25 mouse cellular contexts compared by ENCODE assay signal in genomic region chr8:85395681-85396431, GRCm38 (mm10). TPM values are rescaled to one million over a fixed set of nuclear protein-coding genes. Genes with fewer than 3 reads are reported as not detected.
DNase-seq lines count a peak whose midpoint lies in the region; ATAC-seq and TF ChIP-seq lines count a peak whose summit lies in the region.
"Had no signal": no experiment of that assay in that cellular context is flagged by ENCODE, and none has a peak within 500 bp of the region (broad histone marks: within the 10 kb centered on the region; RNA-seq: fewer than 3 reads in every experiment).

No protein-coding gene starts in this region.

- WGBS in liver, embryonic 16.5 days (ENCODE audit: insufficient replicate concordance), result 29% methylated on average over 8 of the region's 8 CpGs
- WGBS in neural tube, embryonic 15.5 days, result 90% methylated on average over 8 of the region's 8 CpGs
- 90% methylated on average over 8 of the region's 8 CpGs for WGBS in hindbrain, embryonic 16.5 days

- no peaks in the 10 kb centered on the region for H3K27me3 ChIP-seq in MEL (ENCODE audit: control insufficient read depth in 1 of 2, insufficient read depth in 2 of 2, low read length in 2 of 2)
- H3K27me3 ChIP-seq in erythroblast, embryonic 14.5 days (ENCODE audit: control insufficient read depth), result no peaks in the 10 kb centered on the region
- no peaks in the 10 kb centered on the region for H3K27me3 ChIP-seq in liver, embryonic 16.5 days (ENCODE audit: control insufficient read depth, insufficient read depth, low read depth, low read length)
- H3K27me3 ChIP-seq in neural tube, embryonic 15.5 days (replicated peaks), result no peaks in the 10 kb centered on the region
- no peaks in the 10 kb centered on the region for H3K27me3 ChIP-seq in hindbrain, embryonic 16.5 days (replicated peaks; ENCODE audit: control insufficient read depth, insufficient read depth, low read length)
- H3K27me3 ChIP-seq: embryonic facial prominence, embryonic 13.5 days; limb, embryonic 13.5 days; lung, embryonic 15.5 days; Patski; stomach, embryonic 15.5 days had no signal

- TF ChIP-seq RAD21 in MEL (IDR thresholded peaks at IDR 0.05; ENCODE audit: low read depth, low read length), result no peak

- peak overlapping the region; percentile 47 for H3K9ac ChIP-seq in MEL (ENCODE audit: control insufficient read depth, low read depth, low read length, poor library complexity, severe bottlenecking)
- peak overlapping the region; percentile 45 for H3K9ac ChIP-seq in liver, embryonic 16.5 days (ENCODE audit: low read depth, low read length)
- H3K9ac ChIP-seq in neural tube, embryonic 15.5 days (replicated peaks), result no peak overlapping the region
- H3K9ac ChIP-seq in hindbrain, embryonic 16.5 days (ENCODE audit: low read depth, low read length), result no peak overlapping the region
- H3K9ac ChIP-seq: embryonic facial prominence, embryonic 13.5 days; limb, embryonic 13.5 days; lung, embryonic 15.5 days; stomach, embryonic 15.5 days had no signal

- H3K4me3 ChIP-seq in MEL (ENCODE audit: control insufficient read depth in 1 of 2, insufficient read depth in 1 of 2, low read depth in 2 of 2, low read length in 2 of 2), result peak overlapping the region; percentile 12 to 21; a peak in 3 of 4 replicates
- H3K4me3 ChIP-seq in erythroblast, embryonic 14.5 days (replicated peaks), result peak overlapping the region; percentile 39
- peak overlapping the region; percentile 27; the same call in 1 of the 2 replicates for H3K4me3 ChIP-seq in liver, embryonic 16.5 days (ENCODE audit: low read depth, low read length)
- H3K4me3 ChIP-seq in neural tube, embryonic 15.5 days (replicated peaks), result no peak overlapping the region
- no peak overlapping the region for H3K4me3 ChIP-seq in hindbrain, embryonic 16.5 days (ENCODE audit: low read length)
- H3K4me3 ChIP-seq: embryonic facial prominence, embryonic 13.5 days; hindbrain, embryonic 10.5 days; limb, embryonic 13.5 days; lung, embryonic 15.5 days; stomach, embryonic 15.5 days had no signal

- H3K27ac ChIP-seq in MEL (ENCODE audit: control insufficient read depth, low read depth, low read length), result peak overlapping the region; percentile 90
- H3K27ac ChIP-seq in liver, embryonic 16.5 days (ENCODE audit: low read length), result peak overlapping the region; percentile 82
- H3K27ac ChIP-seq in neural tube, embryonic 15.5 days (replicated peaks), result no peak overlapping the region
- no peak overlapping the region for H3K27ac ChIP-seq in hindbrain, embryonic 16.5 days (ENCODE audit: low read depth, low read length)
- H3K27ac ChIP-seq: embryonic facial prominence, embryonic 13.5 days; hindbrain, embryonic 10.5 days; limb, embryonic 13.5 days; lung, embryonic 15.5 days; stomach, embryonic 15.5 days had no signal

- H3K36me3 ChIP-seq in MEL (ENCODE audit: control insufficient read depth in 1 of 2, insufficient read depth in 2 of 2, low read length in 2 of 2), result peaks cover 0 to 20% of the 10 kb centered on the region in 2 experiments; a peak in 2 of 4 replicates
- no peaks in the 10 kb centered on the region for H3K36me3 ChIP-seq in erythroblast, embryonic 14.5 days (ENCODE audit: control insufficient read depth)
- H3K36me3 ChIP-seq in liver, embryonic 16.5 days (ENCODE audit: control insufficient read depth, insufficient read depth), result no peaks in the 10 kb centered on the region
- no peaks in the 10 kb centered on the region for H3K36me3 ChIP-seq in neural tube, embryonic 15.5 days
- no peaks in the 10 kb centered on the region for H3K36me3 ChIP-seq in hindbrain, embryonic 16.5 days (ENCODE audit: control insufficient read depth, insufficient read depth, low read length)
- H3K36me3 ChIP-seq: embryonic facial prominence, embryonic 13.5 days; hindbrain, embryonic 10.5 days; limb, embryonic 13.5 days; lung, embryonic 15.5 days; stomach, embryonic 15.5 days had no signal

- TF ChIP-seq EP300 in MEL (IDR thresholded peaks at IDR 0.05; ENCODE audit: low read depth in 1 of 2, low read length in 2 of 2), result peak; percentile 93 to 97

- TF ChIP-seq POLR2A in MEL (IDR thresholded peaks at IDR 0.05; ENCODE audit: control insufficient read depth in 1 of 2, insufficient read depth in 1 of 2, low read depth in 1 of 2, low read length in 2 of 2, poor library complexity in 1 of 2), result peak in 1 of 2 experiments; percentile 38; a peak in 1 of 4 replicates

- ATAC-seq in liver, embryonic 16.5 days (ENCODE audit: low read depth), result peak; percentile 74
- no peak for ATAC-seq in neural tube, embryonic 15.5 days (ENCODE audit: low FRiP score)
- no peak for ATAC-seq in hindbrain, embryonic 16.5 days
- ATAC-seq: forebrain, embryonic 16.5 days; intestine, postnatal 0 days; Patski had no signal

- peak overlapping the region; percentile 49 for H3K4me2 ChIP-seq in liver, embryonic 16.5 days (ENCODE audit: low read depth, low read length)
- no peak overlapping the region for H3K4me2 ChIP-seq in neural tube, embryonic 15.5 days
- no peak overlapping the region for H3K4me2 ChIP-seq in hindbrain, embryonic 16.5 days (ENCODE audit: low read length)
- H3K4me2 ChIP-seq: embryonic facial prominence, embryonic 13.5 days; limb, embryonic 13.5 days; lung, embryonic 15.5 days; midbrain, embryonic 11.5 days; stomach, embryonic 15.5 days had no signal

- H3K79me2 ChIP-seq in MEL (ENCODE audit: control insufficient read depth, insufficient read depth, low read length, poor library complexity), result no peaks in the 10 kb centered on the region

- peaks cover 6 to 36% of the 10 kb centered on the region in 2 experiments; a peak in 3 of 4 replicates for H3K4me1 ChIP-seq in MEL (ENCODE audit: control insufficient read depth in 1 of 2, insufficient read depth in 2 of 2, low read length in 2 of 2)
- H3K4me1 ChIP-seq in erythroblast, embryonic 14.5 days (ENCODE audit: control insufficient read depth), result peaks cover 40% of the 10 kb centered on the region
- H3K4me1 ChIP-seq in liver, embryonic 16.5 days (ENCODE audit: control insufficient read depth, low read depth, low read length), result peaks cover 42% of the 10 kb centered on the region
- H3K4me1 ChIP-seq in neural tube, embryonic 15.5 days, result no peaks in the 10 kb centered on the region
- no peaks in the 10 kb centered on the region for H3K4me1 ChIP-seq in hindbrain, embryonic 16.5 days (ENCODE audit: control insufficient read depth, insufficient read depth, low read depth, low read length)
- H3K4me1 ChIP-seq: embryonic facial prominence, embryonic 13.5 days; hindbrain, embryonic 10.5 days; lung, embryonic 15.5 days; stomach, embryonic 15.5 days had no signal

- H3K9me3 ChIP-seq in MEL (replicated peaks; ENCODE audit: insufficient read depth, low read length), result no peaks in the 10 kb centered on the region
- no peaks in the 10 kb centered on the region for H3K9me3 ChIP-seq in erythroblast, embryonic 14.5 days (ENCODE audit: control insufficient read depth, low read length)
- H3K9me3 ChIP-seq in liver, embryonic 16.5 days (replicated peaks; ENCODE audit: control insufficient read depth, low read length), result no peaks in the 10 kb centered on the region
- no peaks in the 10 kb centered on the region for H3K9me3 ChIP-seq in neural tube, embryonic 15.5 days (replicated peaks)
- H3K9me3 ChIP-seq in hindbrain, embryonic 16.5 days (ENCODE audit: control insufficient read depth, low read length), result no peaks in the 10 kb centered on the region
- H3K9me3 ChIP-seq: embryonic facial prominence, embryonic 13.5 days; hindbrain, embryonic 10.5 days; limb, embryonic 13.5 days; lung, embryonic 15.5 days; stomach, embryonic 15.5 days had no signal

- DNase-seq in 416B (ENCODE audit: low read depth) (peak; percentile 21), MEL (ENCODE audit: low read depth, low spot score) (peak; percentile 83)
- no peak for DNase-seq in yolk sac, embryonic 10.5 days (ENCODE audit: low spot score)
- DNase-seq in frontal cortex, postnatal 36 days (ENCODE audit: low spot score in 2 of 2), result no peak
- DNase-seq: cerebellum, adult 2 months; cerebellum, postnatal 25 days; embryo, embryonic 11 days; gastrocnemius, postnatal 25 days; kidney, postnatal 25 days; lung, postnatal 36 days had no signal

- TF ChIP-seq CTCF in MEL (IDR thresholded peaks at IDR 0.05 in 2 of 3, conservative IDR thresholded peaks at IDR 0.05 in 1 of 3; ENCODE audit: control insufficient read depth in 1 of 3, insufficient read depth in 1 of 3, low read depth in 2 of 3, low read length in 3 of 3, poor library complexity in 1 of 3, severe bottlenecking in 1 of 3), result no peak

TF ChIP-seq in MEL, 35 proteins besides CTCF, POLR2A, EP300 and RAD21 (continues in another document):
- TF ChIP-seq E2F4 (IDR thresholded peaks at IDR 0.05; ENCODE audit: borderline replicate concordance, low read depth, low read length) (no peak), ETS1 (IDR thresholded peaks at IDR 0.05; ENCODE audit: low read depth, low read length) (peak; percentile 80), TAL1 (IDR thresholded peaks at IDR 0.05; ENCODE audit: low read length) (peak; percentile 25; the same call in 1 of the 2 replicates), GATA1 (IDR thresholded peaks at IDR 0.05; ENCODE audit: low read depth, low read length) (peak; percentile 88), SIN3A (IDR thresholded peaks at IDR 0.05; ENCODE audit: low read length) (peak; percentile 61), ZMIZ1 (IDR thresholded peaks at IDR 0.05; ENCODE audit: low read depth, low read length) (0 out of 2 replicates have a peak, but pooled peaks have one; percentile 38), MXI1 (IDR thresholded peaks at IDR 0.05; ENCODE audit: low read depth, low read length) (peak; percentile 27; the same call in 1 of the 2 replicates), HCFC1 (IDR thresholded peaks at IDR 0.05; ENCODE audit: low read depth, low read length) (peak; percentile 34; the same call in 1 of the 2 replicates)

RNA-seq across cellular contexts. Expression of gene Mylk3, which starts 9.7 kb away (rescaled TPM):
- total RNA-seq in MEL (2012; rRNA removed), result 6.7 and 10.4 TPM in 2 replicates
- polyA plus RNA-seq in MEL (2012; ENCODE audit: insufficient read depth in 1 of 2, insufficient read length in 2 of 2, low read depth in 1 of 2, low replicate concordance in 2 of 2, missing spikeins in 1 of 2), result 1 to 10 TPM in 1 of 2 experiments, not detected in 1; 9.5 TPM
- polyA plus RNA-seq in erythroblast, embryonic 14.5 days (2012), result 8.6 and 10.8 TPM in 2 replicates
- 66.3 and 66.8 TPM in 2 replicates for polyA plus RNA-seq in liver, embryonic 16.5 days (2015; fragmentation: Nextera tagmentation; extraction: Ambion mirVana)
- 0.56 and 0.90 TPM in 2 replicates for polyA plus RNA-seq in neural tube, embryonic 15.5 days (2015; fragmentation: Nextera tagmentation; extraction: Ambion mirVana)
- 0.19 and 0.66 TPM in 2 replicates for polyA plus RNA-seq in hindbrain, embryonic 16.5 days (2015; fragmentation: Nextera tagmentation; extraction: Ambion mirVana)
- total RNA-seq: midbrain, postnatal 0 days had no signal
- polyA plus RNA-seq: C2C12, Patski had no signal

RNA-seq across cellular contexts. Expression of gene 4921524J17Rik, which starts 36.8 kb away (rescaled TPM):
- total RNA-seq in MEL (2012; rRNA removed), result 14.6 and 16.1 TPM in 2 replicates
- polyA plus RNA-seq in MEL (2012; ENCODE audit: insufficient read depth in 1 of 2, insufficient read length in 2 of 2, low read depth in 1 of 2, low replicate concordance in 2 of 2, missing spikeins in 1 of 2), result 10 to 100 TPM in 1 of 2 experiments, not detected in 1; 21.9 TPM
- 2.1 and 2.7 TPM in 2 replicates for polyA plus RNA-seq in erythroblast, embryonic 14.5 days (2012)
- 14.5 and 17.0 TPM in 2 replicates for polyA plus RNA-seq in liver, embryonic 16.5 days (2015; fragmentation: Nextera tagmentation; extraction: Ambion mirVana)
- 37.4 and 37.6 TPM in 2 replicates for polyA plus RNA-seq in neural tube, embryonic 15.5 days (2015; fragmentation: Nextera tagmentation; extraction: Ambion mirVana)
- 39.2 and 40.2 TPM in 2 replicates for polyA plus RNA-seq in hindbrain, embryonic 16.5 days (2015; fragmentation: Nextera tagmentation; extraction: Ambion mirVana)

Comparison
In these comparisons a context has a peak if more than half of its experiments do, and no peak if none do; other contexts are left out.
1. DNase-seq: peak in 416B (single experiment) and MEL (single experiment); none in yolk sac, embryonic 10.5 days (single experiment) and frontal cortex, postnatal 36 days (0 of 2).
2. H3K27ac ChIP-seq: peak in MEL (single experiment) and liver, embryonic 16.5 days (single experiment); none in neural tube, embryonic 15.5 days (single experiment) and hindbrain, embryonic 16.5 days (single experiment).
3. H3K4me3 ChIP-seq: peak in MEL (2 of 2), erythroblast, embryonic 14.5 days (single experiment) and liver, embryonic 16.5 days (single experiment); none in neural tube, embryonic 15.5 days (single experiment) and hindbrain, embryonic 16.5 days (single experiment).
4. H3K9ac ChIP-seq: peak in MEL (single experiment) and liver, embryonic 16.5 days (single experiment); none in neural tube, embryonic 15.5 days (single experiment) and hindbrain, embryonic 16.5 days (single experiment).